Mouse (Mus musculus) ovary, postnatal 10 days (tissue): ENCODE data around the gene Tspo2.
"Not testable (repeated sequence)": the region's sequence is repeated elsewhere in the genome, so short reads cannot be mapped to it uniquely, and the experiment has no call there.

Experiments
- DNase-seq: peaks from one replicate; pipeline ENCODE4 v3.0.0; 2022; ENCODE audit warnings: low spot score

Tspo2 gene

DNA sequence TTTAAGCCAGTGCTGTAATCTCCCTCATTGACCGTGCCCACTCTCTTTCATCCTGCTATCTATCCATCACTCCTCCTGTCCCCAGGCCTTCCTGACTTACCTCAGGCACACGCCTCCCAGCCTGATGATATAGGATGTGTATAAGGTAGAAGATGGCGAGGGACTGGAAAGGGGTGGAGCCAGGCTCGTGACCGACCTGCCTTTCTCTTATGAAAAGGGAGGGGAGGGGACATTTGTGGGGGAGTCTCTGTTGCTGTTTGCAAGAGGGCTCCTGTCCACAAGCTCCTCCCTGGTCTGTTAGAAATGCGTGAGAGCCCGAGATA lies at the start of gene Tspo2:
Tspo2 (minus strand) TSS at position 170 of the 323 bp plus-strand sequence.
- no peak for DNase-seq

GRCm38 (mm10) chr17:48500846-48501445 lies 49.6 kb upstream of the Tspo2 start:
- DNase-seq, result no peak

- no peak for DNase-seq
Observed at GRCm38 (mm10) chr17:48497986-48498385, 46.7 kb upstream of the Tspo2 start.

- DNase-seq, result no peak
Observed at GRCm38 (mm10) chr17:48493986-48494385, 42.7 kb upstream of the Tspo2 start.

DNA sequence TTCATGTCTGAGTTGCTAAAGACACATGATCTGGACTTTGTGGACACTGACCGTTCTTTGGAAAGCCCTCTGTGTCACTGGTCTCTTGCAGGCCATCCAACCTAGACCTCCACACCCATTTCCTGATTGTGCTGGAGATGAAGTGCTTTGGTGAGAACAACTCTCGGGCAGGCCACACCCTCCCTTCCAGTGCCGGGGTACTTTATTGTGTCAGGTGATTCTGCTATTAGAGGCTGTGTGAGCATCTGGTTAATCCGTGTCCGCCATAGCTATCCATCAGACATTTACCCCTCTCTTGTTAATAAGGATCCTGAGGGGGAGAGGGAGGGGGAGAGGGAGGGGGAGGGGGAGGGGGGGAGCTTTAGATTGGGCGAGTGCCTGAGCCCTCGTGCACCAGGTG lies 42.3 kb upstream of the Tspo2 start:
- no peak for DNase-seq

GRCm38 (mm10) chr17:48492621-48493020 lies 41.3 kb upstream of the Tspo2 start:
- DNase-seq, result no peak

DNA sequence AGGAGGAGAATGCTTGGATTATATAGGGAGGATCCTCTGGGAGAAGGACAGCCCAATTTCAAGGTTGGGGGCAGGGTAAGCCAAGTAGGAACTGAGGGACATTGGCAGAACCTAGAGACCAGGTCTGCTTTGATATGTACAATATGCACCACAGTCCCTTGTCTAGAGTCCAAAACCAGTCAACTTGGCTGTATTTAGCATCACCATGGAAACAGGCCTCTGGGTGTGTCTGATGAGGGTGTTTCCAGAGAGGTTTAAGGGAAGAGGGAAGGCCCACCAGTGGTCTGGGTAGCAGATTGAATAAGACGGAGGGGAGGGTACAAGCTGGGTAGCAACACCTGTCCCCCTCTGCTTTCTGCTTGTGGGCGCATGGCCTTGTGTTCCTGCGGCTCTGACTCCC lies 38.1 kb upstream of the Tspo2 start:
- DNase-seq, result no peak

DNA sequence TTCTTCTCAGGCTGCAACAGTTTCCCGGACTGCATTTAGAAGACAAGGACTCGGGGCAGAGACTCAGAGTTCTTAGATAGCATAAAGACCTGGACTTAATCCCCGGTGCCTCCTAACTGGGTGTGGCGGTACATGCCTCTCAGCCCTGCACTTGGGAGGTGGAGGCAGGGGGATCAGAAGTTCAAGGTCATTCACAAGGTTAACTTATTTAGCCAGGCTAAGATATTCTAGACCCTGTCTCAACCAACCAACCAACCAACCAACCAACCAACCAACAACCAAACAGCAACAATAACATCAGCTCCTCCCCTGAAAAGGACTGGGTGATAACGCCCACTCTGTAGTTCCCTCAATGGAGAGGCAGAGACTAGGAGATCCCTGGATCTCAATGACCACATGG lies 32.9 kb upstream of the Tspo2 start:
- DNase-seq, result no peak

- no peak for DNase-seq
Observed at GRCm38 (mm10) chr17:48483764-48484163, 32.4 kb upstream of the Tspo2 start.

DNA sequence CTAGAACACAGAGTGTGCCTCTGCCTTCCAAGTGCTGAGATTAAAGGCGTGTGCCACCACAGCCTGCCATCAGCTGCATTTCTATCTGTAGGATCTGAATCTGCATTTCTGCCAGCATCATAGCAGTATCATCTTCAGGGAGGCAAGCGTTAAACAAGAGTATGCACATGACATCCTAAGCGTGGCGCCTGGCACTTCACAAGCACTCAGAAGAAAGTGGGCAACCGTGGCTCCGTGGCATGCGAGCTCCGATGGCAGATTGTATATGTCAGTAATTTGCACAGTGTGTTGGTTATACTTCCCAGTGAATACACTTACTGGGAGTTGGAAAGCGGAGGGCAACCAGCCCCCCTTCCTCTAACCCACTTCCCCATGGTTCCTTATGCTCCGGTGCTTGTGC lies 28.6 kb upstream of the Tspo2 start:
- DNase-seq, result no peak

- no peak for DNase-seq
Observed at GRCm38 (mm10) chr17:48475444-48475843, 24.1 kb upstream of the Tspo2 start.

GRCm38 (mm10) chr17:48474282-48474681 lies 23.0 kb upstream of the Tspo2 start:
- not testable (repeated sequence) for DNase-seq

GRCm38 (mm10) chr17:48467395-48468231 lies 16.3 kb upstream of the Tspo2 start:
- peak; percentile 74 for DNase-seq

DNA sequence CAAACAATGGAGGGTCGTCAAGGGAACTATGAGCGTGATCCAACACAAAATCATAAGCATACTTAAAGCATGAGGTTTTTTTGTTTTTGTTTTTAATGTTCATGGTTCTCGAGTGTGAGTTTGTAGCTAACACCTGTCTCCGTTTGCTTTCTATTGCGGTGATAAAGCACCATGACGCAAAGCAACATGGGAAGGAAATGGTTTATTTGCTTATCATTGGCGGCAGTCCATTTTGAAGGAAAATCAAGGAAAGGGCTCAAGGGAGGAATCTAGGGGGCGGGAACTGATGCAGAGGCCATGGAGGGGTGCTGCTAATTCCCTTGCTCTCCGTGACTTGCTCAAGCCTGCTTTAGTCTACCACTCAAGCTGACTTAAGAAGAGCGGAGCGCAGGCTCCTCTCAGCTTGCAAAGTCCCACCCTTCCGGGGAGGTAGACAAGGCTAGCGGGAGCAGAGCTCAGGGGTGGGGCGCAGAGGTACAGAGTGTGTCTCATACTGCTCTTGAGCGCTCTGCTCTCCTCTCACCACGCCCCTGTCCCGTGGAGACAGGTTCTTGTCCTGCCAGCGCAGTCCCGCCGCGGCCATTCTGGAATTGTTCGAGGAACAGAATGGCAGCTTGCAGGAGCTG lies 15.6 kb upstream of the Tspo2 start:
- DNase-seq, result no peak

GRCm38 (mm10) chr17:48463391-48463790 lies 12.1 kb upstream of the Tspo2 start:
- no peak for DNase-seq

DNA sequence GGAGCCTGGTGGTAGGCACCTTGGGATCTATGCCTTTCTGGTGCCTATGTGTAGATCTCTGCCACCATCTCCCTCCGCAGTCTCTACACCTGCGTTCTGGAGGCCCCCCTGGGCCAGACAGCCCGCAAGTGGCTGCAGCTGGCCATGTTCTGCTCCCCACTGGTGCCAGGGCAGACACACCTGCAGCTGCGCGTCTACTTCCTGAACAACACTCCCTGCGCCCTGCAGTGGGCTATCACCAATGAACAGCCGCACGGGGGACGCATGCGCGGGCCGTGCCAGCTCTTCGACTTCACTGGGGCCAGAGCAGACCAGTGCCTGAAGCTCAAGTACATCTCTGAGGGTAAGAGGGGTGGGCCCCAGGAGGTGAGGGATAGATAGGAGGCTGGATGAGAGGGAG lies 10.8 kb upstream of the Tspo2 start:
- no peak for DNase-seq

DNA sequence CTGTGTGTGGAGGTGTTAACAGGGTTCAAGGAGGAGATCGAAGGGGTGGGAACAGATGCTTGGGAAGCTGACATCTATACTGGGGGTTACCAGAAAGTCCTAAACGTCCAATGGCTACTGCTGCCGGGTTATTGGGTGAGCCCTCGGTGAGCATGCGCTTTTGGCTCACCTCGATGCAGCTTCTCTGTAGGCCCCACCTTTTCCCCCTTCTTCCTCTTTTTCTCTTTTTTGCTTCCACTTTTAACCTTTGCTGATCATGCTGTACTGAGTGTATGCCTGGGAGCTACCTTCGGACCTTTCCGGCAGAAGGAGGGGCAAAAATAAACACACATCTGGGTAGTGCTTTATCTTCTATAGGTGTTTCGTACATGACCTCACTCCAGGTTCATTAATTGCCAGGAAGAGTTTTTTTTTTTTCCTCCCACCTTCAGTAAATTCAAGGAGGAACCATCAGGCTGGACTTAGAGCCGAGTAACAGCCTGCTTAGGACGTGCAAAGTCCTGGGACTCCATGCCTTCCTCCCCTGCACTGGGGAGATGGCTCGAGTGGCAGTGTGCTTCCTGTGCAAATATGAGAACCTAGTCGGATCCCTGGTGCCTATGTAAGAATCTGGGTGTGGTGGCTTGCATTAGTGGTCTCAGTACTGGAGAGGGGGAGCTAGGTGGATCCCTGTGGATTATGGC lies 6.8 kb upstream of the Tspo2 start:
- DNase-seq, result no peak

DNA sequence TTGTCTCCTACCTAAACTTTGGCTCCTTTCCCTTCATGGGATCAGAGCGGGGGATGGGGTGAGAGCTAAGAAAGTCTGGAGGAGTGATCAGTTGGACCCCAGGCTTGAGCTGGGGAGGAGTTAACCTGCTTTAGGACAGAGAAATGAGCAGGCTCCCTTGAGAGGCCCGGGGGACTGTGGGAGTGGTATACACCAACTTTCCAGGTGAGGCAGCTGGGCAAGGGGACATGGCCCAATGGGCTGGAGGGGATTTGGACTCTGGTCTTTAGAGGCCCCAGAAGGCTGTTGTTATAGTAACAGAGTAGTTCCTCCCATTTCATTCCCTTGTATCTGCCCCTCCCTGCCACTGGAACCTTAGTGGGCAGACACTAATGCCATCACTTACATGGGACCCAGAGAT lies 4.6 kb upstream of the Tspo2 start:
- DNase-seq, result no peak

DNA sequence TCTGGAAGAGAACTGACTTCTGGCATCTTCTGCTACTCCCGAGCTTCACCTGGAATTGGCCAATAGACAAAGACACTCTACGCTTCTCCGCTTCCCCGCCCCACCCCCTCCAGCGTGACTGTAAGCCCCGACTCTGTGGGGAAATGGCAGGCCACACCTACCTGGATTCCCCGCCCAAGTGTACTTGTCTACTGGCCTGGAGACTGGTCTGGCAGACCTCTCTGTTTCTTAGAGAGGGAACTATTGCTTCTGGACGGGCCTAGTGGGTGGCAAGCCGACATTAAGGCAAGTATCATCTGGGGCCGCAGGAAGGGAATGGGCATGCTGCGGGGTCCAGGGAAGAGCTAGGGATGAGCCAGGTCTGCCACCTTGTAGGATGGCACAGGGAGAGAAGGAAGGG lies 3.4 kb upstream of the Tspo2 start, which contains the start of gene Unc5cl:
Unc5cl (plus strand) TSS at position 214 of the 400 bp plus-strand sequence.
- no peak for DNase-seq

DNA sequence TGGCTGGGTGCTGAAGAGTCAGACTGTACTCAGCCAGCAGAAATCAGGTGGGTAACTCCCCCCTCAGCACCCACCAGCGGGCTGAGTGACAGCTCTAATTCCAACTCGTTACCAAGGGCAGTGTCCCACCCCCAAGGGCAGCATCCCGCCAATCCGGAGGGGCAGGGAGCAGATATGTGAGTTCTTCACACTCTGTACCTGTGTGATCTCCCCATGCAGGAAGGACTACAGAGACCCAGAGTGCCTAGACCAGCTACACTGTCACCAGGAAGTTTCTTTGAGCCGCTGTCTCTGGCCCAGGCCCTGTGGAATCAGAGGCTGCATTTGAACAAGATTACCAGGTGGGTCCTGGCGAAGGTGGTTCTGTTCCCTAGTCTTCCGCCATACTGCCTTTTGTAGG lies 2.9 kb upstream of the Tspo2 start:
- DNase-seq, result no peak

GRCm38 (mm10) chr17:48453489-48453888 lies 2.2 kb upstream of the Tspo2 start:
- DNase-seq, result no peak

DNA sequence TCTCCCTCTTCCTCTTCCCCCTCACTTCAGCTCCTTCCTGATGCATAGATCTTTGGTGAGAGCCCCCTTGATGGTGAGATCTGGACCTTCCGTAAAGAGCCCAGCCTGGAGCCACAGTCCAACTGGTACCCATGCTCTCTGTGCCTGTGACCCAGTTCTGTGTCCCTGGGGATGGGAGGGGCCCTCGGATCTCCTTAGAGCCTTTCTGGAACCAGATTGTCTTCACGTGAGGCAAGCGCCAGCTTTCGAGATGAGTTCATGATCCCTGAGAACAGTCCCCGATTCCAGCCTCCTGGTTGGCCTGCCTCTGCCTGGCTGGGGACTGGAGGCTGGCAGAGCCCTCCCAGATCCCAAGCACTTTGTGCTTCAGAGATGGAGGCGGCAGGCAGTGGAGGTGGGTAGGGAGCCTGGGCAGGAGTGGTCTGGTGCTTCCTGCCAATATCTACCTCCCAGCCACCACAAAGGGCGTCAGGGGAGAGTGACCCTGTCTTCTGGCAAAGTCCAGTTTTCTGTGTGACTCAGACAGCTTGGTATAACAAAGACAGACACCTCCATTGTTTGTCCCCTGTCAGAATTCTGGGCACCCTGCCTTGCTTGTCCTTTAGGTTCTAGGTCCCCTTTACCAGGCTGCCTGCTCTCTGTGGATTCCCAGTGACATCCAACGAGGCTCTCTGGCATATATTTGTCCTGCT lies 577 bp upstream of the Tspo2 start:
- DNase-seq, result no peak
